Mouse (Mus musculus): ENCODE data around the gene Stk38l. TPM values are rescaled to one million over a fixed set of nuclear protein-coding genes. Genes with fewer than 3 reads are reported as not detected.
A peak's percentile ranks its signal among the peaks of the same experiment; 100 is the strongest.

Gene Stk38l
- polyA plus RNA-seq, 1 experiment: 6.9 TPM

- Histone ChIP-seq H3K4me3 (no peak overlapping the region), H3K27me3 (ENCODE audit: control insufficient read depth, insufficient read depth, insufficient read length) (no peaks in the 10 kb centered on the region), H3K79me2 (ENCODE audit: control insufficient read depth, insufficient read depth) (no peaks in the 10 kb centered on the region), H3K36me3 (ENCODE audit: control insufficient read depth, insufficient read depth) (no peaks in the 10 kb centered on the region), H3ac (ENCODE audit: control insufficient read depth, insufficient read length) (no peak overlapping the region), H3K4me2 (ENCODE audit: low read depth) (no peak overlapping the region)
- no peak for TF ChIP-seq REST (IDR thresholded peaks at IDR 0.05; ENCODE audit: insufficient read depth, insufficient read length)
- TF ChIP-seq POLR2A (IDR thresholded peaks at IDR 0.05; ENCODE audit: insufficient read length, low read depth): no peak
- TF ChIP-seq E2F4 (IDR thresholded peaks at IDR 0.05; ENCODE audit: insufficient read depth): no peak
- no peak for TF ChIP-seq MYOD1 (IDR thresholded peaks at IDR 0.05; ENCODE audit: control insufficient read depth in 1 of 3, insufficient read length in 2 of 3, low read depth in 2 of 3)
These were observed 5.2 kb upstream of the Stk38l start for GRCm38 (mm10) chr6:146719606-146720005.

- Histone ChIP-seq H3K27me3 (ENCODE audit: control insufficient read depth, insufficient read depth, insufficient read length) (no peaks in the 10 kb centered on the region), H3K36me3 (ENCODE audit: control insufficient read depth, insufficient read depth) (no peaks in the 10 kb centered on the region), H3K4me3 (no peak overlapping the region), H3ac (ENCODE audit: control insufficient read depth, insufficient read length) (no peak overlapping the region), H3K4me2 (ENCODE audit: low read depth) (no peak overlapping the region), H3K79me2 (ENCODE audit: control insufficient read depth, insufficient read depth) (peaks cover 21% of the 10 kb centered on the region)
- TF ChIP-seq TCF3 (IDR thresholded peaks at IDR 0.05; ENCODE audit: insufficient read length, low read depth): no peak
- no peak for TF ChIP-seq TCF12 (IDR thresholded peaks at IDR 0.05; ENCODE audit: insufficient read depth, poor library complexity, severe bottlenecking)
- TF ChIP-seq REST (IDR thresholded peaks at IDR 0.05; ENCODE audit: insufficient read depth, insufficient read length): no peak
- no peak for TF ChIP-seq POLR2AphosphoS2 (IDR thresholded peaks at IDR 0.05; ENCODE audit: insufficient read length, low read depth)
- TF ChIP-seq E2F4 (IDR thresholded peaks at IDR 0.05; ENCODE audit: insufficient read depth): no peak
- TF ChIP-seq MAX (IDR thresholded peaks at IDR 0.05; ENCODE audit: low read depth): no peak
- no peak for TF ChIP-seq SRF (IDR thresholded peaks at IDR 0.05; ENCODE audit: control insufficient read depth, insufficient read length, low read depth)
These were observed 990 bp upstream of the Stk38l start for GRCm38 (mm10) chr6:146723805-146724204.

GRCm38 (mm10) chr6:146725384-146725791, 593 bp downstream of the Stk38l start:
- Histone ChIP-seq H3K27me3 (ENCODE audit: control insufficient read depth, insufficient read depth, insufficient read length) (no peaks in the 10 kb centered on the region), H3ac (ENCODE audit: control insufficient read depth, insufficient read length) (peak overlapping the region; percentile 82), H3K4me2 (ENCODE audit: low read depth) (peak overlapping the region; percentile 93), H3K4me3 (peak overlapping the region; percentile 36), H3K36me3 (ENCODE audit: control insufficient read depth, insufficient read depth) (no peaks in the 10 kb centered on the region), H3K79me2 (ENCODE audit: control insufficient read depth, insufficient read depth) (peaks cover 23% of the 10 kb centered on the region)
- TF ChIP-seq SRF (IDR thresholded peaks at IDR 0.05; ENCODE audit: control insufficient read depth, insufficient read length, low read depth): no peak
- no peak for TF ChIP-seq MYOG (IDR thresholded peaks at IDR 0.05; ENCODE audit: control insufficient read depth in 1 of 3, insufficient read depth in 1 of 3, insufficient read length in 2 of 3, low read depth in 2 of 3)
- no peak for TF ChIP-seq MYOD1 (IDR thresholded peaks at IDR 0.05; ENCODE audit: control insufficient read depth in 1 of 3, insufficient read length in 2 of 3, low read depth in 2 of 3)
- TF ChIP-seq REST (IDR thresholded peaks at IDR 0.05; ENCODE audit: insufficient read depth, insufficient read length): no peak

GRCm38 (mm10) chr6:146731031-146731430, 6.2 kb downstream of the Stk38l start:
- Histone ChIP-seq H3ac (ENCODE audit: control insufficient read depth, insufficient read length) (no peak overlapping the region), H3K36me3 (ENCODE audit: control insufficient read depth, insufficient read depth) (no peaks in the 10 kb centered on the region), H3K27me3 (ENCODE audit: control insufficient read depth, insufficient read depth, insufficient read length) (no peaks in the 10 kb centered on the region), H3K4me3 (no peak overlapping the region), H3K4me2 (ENCODE audit: low read depth) (no peak overlapping the region), H3K79me2 (ENCODE audit: control insufficient read depth, insufficient read depth) (peaks cover 39% of the 10 kb centered on the region)
- TF ChIP-seq TCF12 (IDR thresholded peaks at IDR 0.05; ENCODE audit: insufficient read depth, poor library complexity, severe bottlenecking) (no peak), MYOD1 (IDR thresholded peaks at IDR 0.05; ENCODE audit: control insufficient read depth in 1 of 3, insufficient read length in 2 of 3, low read depth in 2 of 3) (no peak), USF1 (IDR thresholded peaks at IDR 0.05; ENCODE audit: low read depth) (no peak), TCF3 (IDR thresholded peaks at IDR 0.05; ENCODE audit: insufficient read length, low read depth) (no peak), CEBPB (IDR thresholded peaks at IDR 0.05; ENCODE audit: insufficient read depth, poor library complexity, severe bottlenecking) (no peak), REST (IDR thresholded peaks at IDR 0.05; ENCODE audit: insufficient read depth, insufficient read length) (no peak), SRF (IDR thresholded peaks at IDR 0.05; ENCODE audit: control insufficient read depth, insufficient read length, low read depth) (no peak), POLR2AphosphoS2 (IDR thresholded peaks at IDR 0.05; ENCODE audit: insufficient read length, low read depth) (no peak), E2F4 (IDR thresholded peaks at IDR 0.05; ENCODE audit: insufficient read depth) (no peak)

- no peaks in the 10 kb centered on the region for H3K36me3 ChIP-seq (ENCODE audit: control insufficient read depth, insufficient read depth)
- no peak for TF ChIP-seq E2F4 (IDR thresholded peaks at IDR 0.05; ENCODE audit: insufficient read depth)
- TF ChIP-seq TCF12 (IDR thresholded peaks at IDR 0.05; ENCODE audit: insufficient read depth, poor library complexity, severe bottlenecking): no peak
- no peak for TF ChIP-seq MYOG (IDR thresholded peaks at IDR 0.05; ENCODE audit: control insufficient read depth in 1 of 3, insufficient read depth in 1 of 3, insufficient read length in 2 of 3, low read depth in 2 of 3)
- no peak for TF ChIP-seq TCF3 (IDR thresholded peaks at IDR 0.05; ENCODE audit: insufficient read length, low read depth)
- no peak for TF ChIP-seq REST (IDR thresholded peaks at IDR 0.05; ENCODE audit: insufficient read depth, insufficient read length)
- no peak for TF ChIP-seq MYOD1 (IDR thresholded peaks at IDR 0.05; ENCODE audit: control insufficient read depth in 1 of 3, insufficient read length in 2 of 3, low read depth in 2 of 3)
- no peak for TF ChIP-seq USF1 (IDR thresholded peaks at IDR 0.05; ENCODE audit: low read depth)
- no peak for TF ChIP-seq POLR2AphosphoS2 (IDR thresholded peaks at IDR 0.05; ENCODE audit: insufficient read length, low read depth)
- TF ChIP-seq CEBPB (IDR thresholded peaks at IDR 0.05; ENCODE audit: insufficient read depth, poor library complexity, severe bottlenecking): no peak
- TF ChIP-seq POLR2A (IDR thresholded peaks at IDR 0.05; ENCODE audit: insufficient read length, low read depth): no peak
- no peak for TF ChIP-seq MAX (IDR thresholded peaks at IDR 0.05; ENCODE audit: low read depth)
- no peak for TF ChIP-seq SRF (IDR thresholded peaks at IDR 0.05; ENCODE audit: control insufficient read depth, insufficient read length, low read depth)
- H3K4me3 ChIP-seq: no peak overlapping the region
- H3K27me3 ChIP-seq (ENCODE audit: control insufficient read depth, insufficient read depth, insufficient read length): no peaks in the 10 kb centered on the region
- no peak overlapping the region for H3K4me2 ChIP-seq (ENCODE audit: low read depth)
- peaks cover 39% of the 10 kb centered on the region for H3K79me2 ChIP-seq (ENCODE audit: control insufficient read depth, insufficient read depth)
- H3ac ChIP-seq (ENCODE audit: control insufficient read depth, insufficient read length): no peak overlapping the region
These were observed 6.9 kb downstream of the Stk38l start for GRCm38 (mm10) chr6:146731692-146732091.
